Mouse (Mus musculus) olfactory bulb, adult 2 months (tissue): Measurements from ENCODE around the gene Cog5. TPM values are rescaled to one million over a fixed set of nuclear protein-coding genes. Genes with fewer than 3 reads are reported as not detected.

Experiments
- H3K27ac ChIP-seq: fragments of 200-500 bp; 2 replicates; pipeline ENCODE4 v1.5.1; 2012; ENCODE audit warnings: low read depth, low read length; ENCODE audit not compliant: insufficient read depth
- H3K4me1 ChIP-seq: fragments of 200-500 bp; 2 replicates; pipeline ENCODE4 v1.6.1; 2012; ENCODE audit warnings: low read length; ENCODE audit not compliant: control insufficient read depth, insufficient read depth
- H3K4me3 ChIP-seq: fragments of 200-500 bp; 2 replicates; pipeline ENCODE4 v1.5.1; 2012; ENCODE audit warnings: mild to moderate bottlenecking, low read depth, low read length, moderate library complexity; ENCODE audit not compliant: insufficient read depth
- CTCF ChIP-seq: fragments of 200-500 bp; IDR thresholded peaks from 2 replicates; pipeline ENCODE4 v1.5.1; 2012; ENCODE audit warnings: low read depth, mild to moderate bottlenecking, low read length, moderate library complexity; ENCODE audit not compliant: insufficient read depth
- POLR2A ChIP-seq: fragments of 200-500 bp; IDR thresholded peaks from 2 replicates; pipeline ENCODE4 v1.6.1; 2012; ENCODE audit warnings: mild to moderate bottlenecking, low read depth, low read length, moderate library complexity; ENCODE audit not compliant: insufficient read depth
- WGBS: fragments of 180-500 bp; shearing (Covaris S2); methylation state at CpG from one replicate; pipeline ENCODE4 v1.1.7; 2018; 5-methylcytosine and 5-hydroxymethylcytosine counted together
- polyA plus RNA-seq: library from polyadenylated mRNA; stranded (reverse); fragments of >200 nt; gene quantifications from 2 replicates; pipeline ENCODE4 v1.2.4, GENCODE M21; 2012; ENCODE audit warnings: low replicate concordance; ENCODE audit not compliant: missing spikeins, insufficient read depth, insufficient read length

The Cog5 gene
- polyA plus RNA-seq, 1 experiment = not detected

- no peak overlapping the region for H3K27ac ChIP-seq
- 90% methylated on average over 6 of the region's 6 CpGs for whole genome bisulfite sequencing
- no peaks in the 10 kb centered on the region for H3K4me1 ChIP-seq
- TF ChIP-seq CTCF (no peak), POLR2A (no peak)
- H3K4me3 ChIP-seq = no peak overlapping the region
These were observed 49.2 kb downstream of the Cog5 start for GRCm38 (mm10) chr12:31703904-31704303.

- H3K27ac ChIP-seq = no peak overlapping the region
- 69% methylated on average over 2 of the region's 2 CpGs for WGBS
- TF ChIP-seq CTCF (no peak), POLR2A (no peak)
- no peak overlapping the region for H3K4me3 ChIP-seq
- no peaks in the 10 kb centered on the region for H3K4me1 ChIP-seq
These were observed 51.5 kb downstream of the Cog5 start for GRCm38 (mm10) chr12:31706168-31706567.

- no peak overlapping the region for H3K27ac ChIP-seq
- H3K4me1 ChIP-seq = no peaks in the 10 kb centered on the region
- no peak overlapping the region for H3K4me3 ChIP-seq
- TF ChIP-seq CTCF = no peak
- no peak for TF ChIP-seq POLR2A
- 33% methylated on average over 1 of the region's 1 CpGs for WGBS
These were observed 52.9 kb downstream of the Cog5 start for GRCm38 (mm10) chr12:31707531-31707930.

- no peak for TF ChIP-seq CTCF
- TF ChIP-seq POLR2A = no peak
- 86% methylated on average over 6 of the region's 6 CpGs for WGBS
- no peaks in the 10 kb centered on the region for H3K4me1 ChIP-seq
- H3K27ac ChIP-seq = no peak overlapping the region
- H3K4me3 ChIP-seq = no peak overlapping the region
These were observed 55.0 kb downstream of the Cog5 start for GRCm38 (mm10) chr12:31709665-31710064.

- H3K27ac ChIP-seq = no peak overlapping the region
- no peak for TF ChIP-seq CTCF
- no peak overlapping the region for H3K4me3 ChIP-seq
- WGBS = 34% methylated on average over 5 of the region's 5 CpGs
- H3K4me1 ChIP-seq = no peaks in the 10 kb centered on the region
These were observed 57.6 kb downstream of the Cog5 start for GRCm38 (mm10) chr12:31712233-31712632.

GRCm38 (mm10) chr12:31712727-31713126 lies 58.1 kb downstream of the Cog5 start:
- Histone ChIP-seq H3K27ac (no peak overlapping the region), H3K4me1 (no peaks in the 10 kb centered on the region), H3K4me3 (no peak overlapping the region)
- no peak for TF ChIP-seq CTCF
- TF ChIP-seq POLR2A = no peak
- WGBS = 73% methylated on average over 4 of the region's 4 CpGs

- no peak for TF ChIP-seq CTCF
- no peak for TF ChIP-seq POLR2A
- peak within 1 kb of the TSS; percentile 73 for H3K27ac ChIP-seq
- WGBS = 45% methylated on average over 6 of the region's 6 CpGs
- peak within 1 kb of the TSS; percentile 27 for H3K4me3 ChIP-seq
- no peaks in the 10 kb centered on the region for H3K4me1 ChIP-seq
These were observed 58.9 kb downstream of the Cog5 start, which contains the start of gene Gpr22 for GRCm38 (mm10) chr12:31713600-31713999. Gpr22 (minus strand) TSS chr12:31713947.

- 90% methylated on average over 3 of the region's 3 CpGs for WGBS
- Histone ChIP-seq H3K27ac (no peak overlapping the region), H3K4me3 (no peak overlapping the region)
These were observed 59.4 kb downstream of the Cog5 start for GRCm38 (mm10) chr12:31714070-31714469.

GRCm38 (mm10) chr12:31719586-31720275 lies 65.1 kb downstream of the Cog5 start:
- no peak overlapping the region for H3K4me3 ChIP-seq
- TF ChIP-seq CTCF (no peak), POLR2A (no peak)

More at GRCm38 (mm10) chr12:31714070-31714469, 59.4 kb downstream of the Cog5 start:
- TF ChIP-seq POLR2A = no peak
- no peak for TF ChIP-seq CTCF
- peaks cover 1% of the 10 kb centered on the region; the same call in 1 of the 2 replicates for H3K4me1 ChIP-seq

GRCm38 (mm10) chr12:31724576-31724975 lies 69.9 kb downstream of the Cog5 start:
- H3K4me3 ChIP-seq = no peak overlapping the region
- no peak overlapping the region for H3K27ac ChIP-seq
- TF ChIP-seq CTCF = no peak
- 87% methylated on average over 3 of the region's 3 CpGs for WGBS
- H3K4me1 ChIP-seq = no peaks in the 10 kb centered on the region

More at GRCm38 (mm10) chr12:31719586-31720275, 65.1 kb downstream of the Cog5 start:
- Histone ChIP-seq H3K4me1 (peaks cover 3% of the 10 kb centered on the region; the same call in 1 of the 2 replicates), H3K27ac (no peak overlapping the region)
- WGBS = 84% methylated on average over 1 of the region's 1 CpGs
